Mouse (Mus musculus) embryo, embryonic 10 days (tissue): ENCODE results near the gene Olfr1055.
"Not testable (repeated sequence)": the region's sequence is repeated elsewhere in the genome, so short reads cannot be mapped to it uniquely, and the experiment has no call there.

Experiments
- DNase-seq: peaks from one replicate; pipeline ENCODE4 v3.0.0-alpha.2; 2015; ENCODE audit warnings: low spot score

Gene Olfr1055

GRCm38 (mm10) chr2:86350184-86350583 lies at the start of gene Olfr1055:
TSS of gene Olfr1055 (minus strand) at chr2:86350284.
- DNase-seq = no peak

- DNase-seq = no peak
Observed at GRCm38 (mm10) chr2:86395114-86395513, 45.0 kb upstream of the Olfr1055 start.

GRCm38 (mm10) chr2:86388461-86388860 lies 38.4 kb upstream of the Olfr1055 start, which contains the start of gene Olfr1058:
TSS of gene Olfr1058 (minus strand) at chr2:86388561.
- not testable (repeated sequence) for DNase-seq

- DNase-seq = no peak
Observed at GRCm38 (mm10) chr2:86378293-86378692, 28.2 kb upstream of the Olfr1055 start, which contains the start of gene Olfr1057. TSS of gene Olfr1057 (minus strand) at chr2:86378393.

- DNase-seq = not testable (repeated sequence)
Observed at GRCm38 (mm10) chr2:86366342-86366741, 16.3 kb upstream of the Olfr1055 start.

- no peak for DNase-seq
Observed at GRCm38 (mm10) chr2:86362369-86362768, 12.3 kb upstream of the Olfr1055 start, which contains the start of gene Olfr1056. TSS of gene Olfr1056 (minus strand) at chr2:86362469.

- not testable (repeated sequence) for DNase-seq
Observed at GRCm38 (mm10) chr2:86351751-86352150, 1.7 kb upstream of the Olfr1055 start.

- no peak for DNase-seq
Observed at GRCm38 (mm10) chr2:86335333-86335732, 14.8 kb downstream of the Olfr1055 start, which contains the start of gene Olfr1054. TSS of gene Olfr1054 (minus strand) at chr2:86335433.

- DNase-seq = no peak
Observed at GRCm38 (mm10) chr2:86315184-86315583, 34.9 kb downstream of the Olfr1055 start, which contains the start of gene Olfr1053. TSS of gene Olfr1053 (minus strand) at chr2:86315284.
